ENCODE assay signal across 10 mouse cellular contexts in genomic region chr14:27167177-27167576, GRCm38 (mm10). TPM values are rescaled to one million over a fixed set of nuclear protein-coding genes. Genes with fewer than 3 reads are reported as not detected.
A peak's percentile ranks its signal among the peaks of the same experiment; 100 is the strongest.
DNase-seq lines count a peak whose midpoint lies in the region; ATAC-seq and TF ChIP-seq lines count a peak whose summit lies in the region.
"Had no signal": no experiment of that assay in that cellular context is flagged by ENCODE, and none has a peak within 500 bp of the region (broad histone marks: within the 10 kb centered on the region; RNA-seq: fewer than 3 reads in every experiment).

No protein-coding gene starts in this region.

- no peak overlapping the region for H3K4me3 ChIP-seq in intestine, embryonic 14.5 days (ENCODE audit: low read depth, low read length)
- no peak overlapping the region for H3K4me3 ChIP-seq in intestine, postnatal 0 days (ENCODE audit: low read depth, low read length)
- no peak overlapping the region for H3K4me3 ChIP-seq in embryonic facial prominence, embryonic 15.5 days (replicated peaks)
- H3K4me3 ChIP-seq in limb, embryonic 14.5 days (replicated peaks; ENCODE audit: low read length), result no peak overlapping the region
- H3K4me3 ChIP-seq: layer of hippocampus, adult 2 months had no signal

- TF ChIP-seq CTCF in intestine, postnatal 0 days (IDR thresholded peaks at IDR 0.05; ENCODE audit: low read depth), result no peak

- no peak overlapping the region; the same call in 1 of the 2 replicates for H3K27ac ChIP-seq in intestine, embryonic 14.5 days (ENCODE audit: low read depth)
- no peak overlapping the region for H3K27ac ChIP-seq in intestine, postnatal 0 days (ENCODE audit: low read depth, low read length)
- H3K27ac ChIP-seq in embryonic facial prominence, embryonic 15.5 days (replicated peaks), result no peak overlapping the region
- peak overlapping the region; percentile 38; the same call in 1 of the 2 replicates for H3K27ac ChIP-seq in limb, embryonic 14.5 days (replicated peaks; ENCODE audit: low read depth, low read length)
- H3K27ac ChIP-seq: layer of hippocampus, adult 2 months had no signal

- H3K9ac ChIP-seq in intestine, embryonic 14.5 days (ENCODE audit: low read length), result no peak overlapping the region
- no peak overlapping the region for H3K9ac ChIP-seq in intestine, postnatal 0 days (ENCODE audit: low read depth, low read length)
- no peak overlapping the region for H3K9ac ChIP-seq in embryonic facial prominence, embryonic 15.5 days
- H3K9ac ChIP-seq in limb, embryonic 14.5 days (ENCODE audit: low read depth, low read length, severe bottlenecking), result no peak overlapping the region
- H3K9ac ChIP-seq: lung, embryonic 14.5 days had no signal

- no peaks in the 10 kb centered on the region for H3K9me3 ChIP-seq in intestine, embryonic 14.5 days (ENCODE audit: control insufficient read depth, low read length)
- no peaks in the 10 kb centered on the region for H3K9me3 ChIP-seq in intestine, postnatal 0 days (ENCODE audit: control insufficient read depth)
- no peaks in the 10 kb centered on the region for H3K9me3 ChIP-seq in embryonic facial prominence, embryonic 15.5 days (replicated peaks)
- H3K9me3 ChIP-seq in limb, embryonic 14.5 days (ENCODE audit: control insufficient read depth, low read length), result no peaks in the 10 kb centered on the region

- ATAC-seq in intestine, embryonic 14.5 days (replicated peaks; ENCODE audit: low FRiP score, low TSS enrichment, low read depth), result 0 out of 2 replicates have a peak, but pooled peaks have one; percentile 32
- no peak for ATAC-seq in intestine, postnatal 0 days
- 0 out of 2 replicates have a peak, but pooled peaks have one; percentile 30 for ATAC-seq in embryonic facial prominence, embryonic 15.5 days (ENCODE audit: insufficient number of reproducible peaks, low FRiP score, low TSS enrichment, low read depth)
- peak; percentile 17; the same call in 1 of the 2 replicates for ATAC-seq in limb, embryonic 14.5 days (ENCODE audit: low FRiP score, low read depth)
- ATAC-seq in megakaryocyte, adult 5-6 weeks (ENCODE audit: poor library complexity, severe bottlenecking), result no peak
- ATAC-seq: inflammation-experienced regulatory T-cells, adult 6 months had no signal

- no peaks in the 10 kb centered on the region for H3K27me3 ChIP-seq in intestine, embryonic 14.5 days (replicated peaks; ENCODE audit: control insufficient read depth, insufficient read depth, low read length)
- no peaks in the 10 kb centered on the region for H3K27me3 ChIP-seq in intestine, postnatal 0 days (replicated peaks; ENCODE audit: control insufficient read depth, insufficient read depth, low read length)
- H3K27me3 ChIP-seq in embryonic facial prominence, embryonic 15.5 days, result no peaks in the 10 kb centered on the region
- no peaks in the 10 kb centered on the region for H3K27me3 ChIP-seq in limb, embryonic 14.5 days (ENCODE audit: control insufficient read depth, insufficient read depth, low read length)

- TF ChIP-seq POLR2A in limb, embryonic 14.5 days (IDR thresholded peaks at IDR 0.05; ENCODE audit: borderline replicate concordance, extremely low read depth, insufficient read depth, insufficient read length), result no peak

- no peak overlapping the region for H3K4me2 ChIP-seq in intestine, embryonic 14.5 days (ENCODE audit: low read length)
- no peak overlapping the region for H3K4me2 ChIP-seq in intestine, postnatal 0 days (replicated peaks; ENCODE audit: low read depth)
- H3K4me2 ChIP-seq in embryonic facial prominence, embryonic 15.5 days (replicated peaks), result no peak overlapping the region
- H3K4me2 ChIP-seq in limb, embryonic 14.5 days (replicated peaks; ENCODE audit: low read depth, low read length, severe bottlenecking), result no peak overlapping the region
- H3K4me2 ChIP-seq: lung, embryonic 14.5 days had no signal

- no peak for DNase-seq in intestine, embryonic 14.5 days (ENCODE audit: low spot score)
- peak; percentile 28 for DNase-seq in brain, adult 2 months (ENCODE audit: low read depth, low spot score)
- DNase-seq in limb, embryonic 14.5 days (ENCODE audit: low spot score), result no peak
- no peak for DNase-seq in urinary bladder, adult 18-20 months (ENCODE audit: low spot score in 2 of 2)
- DNase-seq: lung, embryonic 14.5 days had no signal

- peaks cover 9% of the 10 kb centered on the region for H3K4me1 ChIP-seq in intestine, embryonic 14.5 days (replicated peaks; ENCODE audit: control insufficient read depth, insufficient read depth, low read length)
- H3K4me1 ChIP-seq in intestine, postnatal 0 days (replicated peaks; ENCODE audit: control insufficient read depth, insufficient read depth, low read length), result no peaks in the 10 kb centered on the region
- H3K4me1 ChIP-seq in embryonic facial prominence, embryonic 15.5 days, result peaks cover 14% of the 10 kb centered on the region; the same call in 1 of the 2 replicates
- H3K4me1 ChIP-seq in limb, embryonic 14.5 days (ENCODE audit: control insufficient read depth, insufficient read depth, low read length), result peaks cover 20% of the 10 kb centered on the region

- 61% methylated on average over 4 of the region's 4 CpGs for WGBS in intestine, embryonic 14.5 days
- 67% methylated on average over 4 of the region's 4 CpGs for WGBS in intestine, postnatal 0 days
- WGBS in embryonic facial prominence, embryonic 15.5 days, result 69% methylated on average over 4 of the region's 4 CpGs
- 66% methylated on average over 4 of the region's 4 CpGs for WGBS in limb, embryonic 14.5 days

- H3K36me3 ChIP-seq in intestine, embryonic 14.5 days (ENCODE audit: control insufficient read depth, insufficient read depth, low read length), result no peaks in the 10 kb centered on the region
- no peaks in the 10 kb centered on the region for H3K36me3 ChIP-seq in intestine, postnatal 0 days (ENCODE audit: control insufficient read depth, insufficient read depth)
- no peaks in the 10 kb centered on the region for H3K36me3 ChIP-seq in embryonic facial prominence, embryonic 15.5 days
- no peaks in the 10 kb centered on the region for H3K36me3 ChIP-seq in limb, embryonic 14.5 days (ENCODE audit: control insufficient read depth, insufficient read depth, low read length)

RNA-seq across cellular contexts. Expression of gene Arhgef3, which starts 52.5 kb away (rescaled TPM):
- 15.6 and 18.0 TPM in 2 replicates for polyA plus RNA-seq in intestine, embryonic 14.5 days (2014; fragmentation: Nextera tagmentation; extraction: Ambion mirVana)
- 10.0 and 12.2 TPM in 2 replicates for polyA plus RNA-seq in intestine, postnatal 0 days (2015; fragmentation: Nextera tagmentation; extraction: Ambion mirVana)
- polyA plus RNA-seq in embryonic facial prominence, embryonic 15.5 days (2015; fragmentation: Nextera tagmentation; extraction: Ambion mirVana), result 16.2 and 17.1 TPM in 2 replicates
- 14.3 and 14.8 TPM in 2 replicates for polyA plus RNA-seq in limb, embryonic 14.5 days (2012; rRNA removed)
- 22.5 and 26.1 TPM in 2 replicates for polyA plus RNA-seq in limb, embryonic 14.5 days (2014; fragmentation: Nextera tagmentation; extraction: Ambion mirVana)
- total RNA-seq in megakaryocyte, adult 5-6 weeks (2015), result 40.5 and 46.9 TPM in 2 replicates
- total RNA-seq in megakaryocyte, adult 5-6 weeks (2017), result 58.8 and 60.6 TPM in 2 replicates

Comparison
In these comparisons a context has a peak if more than half of its experiments do, and no peak if none do; other contexts are left out.
1. ATAC-seq: peak in intestine, embryonic 14.5 days (single experiment), embryonic facial prominence, embryonic 15.5 days (single experiment) and limb, embryonic 14.5 days (single experiment); none in intestine, postnatal 0 days (single experiment) and megakaryocyte, adult 5-6 weeks (single experiment).